Mouse (Mus musculus) CH12.LX (cell line): Measurements from ENCODE around the gene Gm36245.
"Not testable (repeated sequence)": the region's sequence is repeated elsewhere in the genome, so short reads cannot be mapped to it uniquely, and the experiment has no call there.

Experiments used
- EP300 ChIP-seq: IDR thresholded peaks from 2 replicates; pipeline ENCODE4 v1.6.1; 2011; ENCODE audit warnings: low read length, improper control_type of control experiment
- POLR2A ChIP-seq: IDR thresholded peaks from 2 replicates; pipeline ENCODE4 v1.6.1; 2011; ENCODE audit warnings: low read depth, mild to moderate bottlenecking, improper control_type of control experiment, low read length
- POLR2AphosphoS2 ChIP-seq: IDR thresholded peaks from 2 replicates; pipeline ENCODE4 v1.6.1; 2011; ENCODE audit warnings: low read depth, low read length, improper control_type of control experiment

- TF ChIP-seq POLR2AphosphoS2, POLR2A, EP300: not testable (repeated sequence)
Measured at GRCm38 (mm10) chr15:77628647-77629046, 29.6 kb downstream of the Gm36245 start.
